In the genomic region with DNA sequence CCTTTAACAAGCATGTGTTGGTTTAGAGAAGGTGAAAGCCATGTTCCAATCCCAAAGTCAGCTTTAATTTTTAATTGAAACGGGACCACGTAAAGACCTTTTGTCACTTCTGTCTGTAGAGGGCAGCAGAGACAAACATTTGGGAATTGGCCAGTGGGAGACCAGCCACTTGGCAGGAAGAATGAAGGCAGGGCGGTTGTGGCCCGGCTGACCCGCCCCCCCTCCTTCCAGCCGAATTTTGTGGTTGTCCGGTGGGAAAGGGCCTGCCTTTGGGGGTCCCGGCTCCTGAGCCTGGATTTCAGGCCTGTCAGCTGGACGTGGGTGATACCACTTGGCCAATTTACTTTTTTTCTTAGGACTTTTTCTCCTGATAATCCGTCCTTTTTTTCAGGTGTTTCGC, we compare ENCODE assay signal across 8 mouse cellular contexts. TPM values are rescaled to one million over a fixed set of nuclear protein-coding genes. Genes with fewer than 3 reads are reported as not detected.
A peak's percentile ranks its signal among the peaks of the same experiment; 100 is the strongest.
DNase-seq lines count a peak whose midpoint lies in the region; ATAC-seq lines count a peak whose summit lies in the region.

No protein-coding gene starts in this region.

- ATAC-seq in limb, embryonic 12.5 days (ENCODE audit: insufficient number of reproducible peaks, insufficient read depth, low FRiP score, low TSS enrichment, low read depth) = peak; percentile 68
- peak; percentile 67; the same call in 1 of the 2 replicates for ATAC-seq in midbrain, embryonic 13.5 days

- no peaks in the 10 kb centered on the region for H3K4me1 ChIP-seq in limb, embryonic 12.5 days (replicated peaks)
- H3K4me1 ChIP-seq in midbrain, embryonic 13.5 days (replicated peaks) = peaks cover 3% of the 10 kb centered on the region; the same call in 1 of the 2 replicates

- peak overlapping the region; percentile 60 for H3K4me2 ChIP-seq in limb, embryonic 12.5 days
- H3K4me2 ChIP-seq in midbrain, embryonic 13.5 days (replicated peaks) = peak overlapping the region; percentile 60

- H3K36me3 ChIP-seq in limb, embryonic 12.5 days = no peaks in the 10 kb centered on the region
- H3K36me3 ChIP-seq in midbrain, embryonic 13.5 days = no peaks in the 10 kb centered on the region

- H3K9me3 ChIP-seq in limb, embryonic 12.5 days = no peaks in the 10 kb centered on the region
- H3K9me3 ChIP-seq in midbrain, embryonic 13.5 days = no peaks in the 10 kb centered on the region

- peak; percentile 25 to 57 for DNase-seq in urinary bladder, adult 18-20 months (ENCODE audit: low spot score in 2 of 2)
- DNase-seq in urinary bladder, postnatal 10 days (ENCODE audit: low spot score) = no peak
- peak; percentile 89 to 90 for DNase-seq in cerebellum, postnatal 14 days
- peak; percentile 75 for DNase-seq in gastrocnemius, postnatal 10 days
- peak; percentile 87 for DNase-seq in hindlimb bud, embryonic 11.5 days (ENCODE audit: extremely low spot score, low read depth, low spot score)
- DNase-seq in spleen, postnatal 36 days (ENCODE audit: low spot score in 2 of 2) = peak; percentile 56 to 71

- no peak overlapping the region for H3K27ac ChIP-seq in limb, embryonic 12.5 days
- H3K27ac ChIP-seq in midbrain, embryonic 13.5 days = no peak overlapping the region

- 13% methylated on average over 11 of the region's 11 CpGs for WGBS in limb, embryonic 12.5 days
- WGBS in midbrain, embryonic 13.5 days = 8% methylated on average over 11 of the region's 11 CpGs

- H3K4me3 ChIP-seq in limb, embryonic 12.5 days (replicated peaks) = peak overlapping the region; percentile 31
- peak overlapping the region; percentile 31 for H3K4me3 ChIP-seq in midbrain, embryonic 13.5 days (replicated peaks)

- no peak overlapping the region for H3K9ac ChIP-seq in limb, embryonic 12.5 days (replicated peaks)
- no peak overlapping the region for H3K9ac ChIP-seq in midbrain, embryonic 13.5 days (replicated peaks)

- no peaks in the 10 kb centered on the region for H3K27me3 ChIP-seq in limb, embryonic 12.5 days
- no peaks in the 10 kb centered on the region for H3K27me3 ChIP-seq in midbrain, embryonic 13.5 days

RNA-seq across cellular contexts. Expression of gene Khdc4, which starts 8.2 kb away (rescaled TPM):
- total RNA-seq in gastrocnemius, postnatal 10 days (2021) = 10 to 100 TPM; 20.5 to 35.5 TPM
- 127 and 128 TPM in 2 replicates for polyA plus RNA-seq in limb, embryonic 12.5 days (2016; fragmentation: Nextera tagmentation; extraction: Ambion mirVana)
- polyA plus RNA-seq in midbrain, embryonic 13.5 days (2015; fragmentation: Nextera tagmentation; extraction: Ambion mirVana) = 102 and 105 TPM in 2 replicates

RNA-seq across cellular contexts. Expression of gene Rxfp4, which starts 24.5 kb away (rescaled TPM):
- not detected for total RNA-seq in gastrocnemius, postnatal 10 days (2021)
- not detected in 2 replicates for polyA plus RNA-seq in limb, embryonic 12.5 days (2016; fragmentation: Nextera tagmentation; extraction: Ambion mirVana)
- not detected in 2 replicates for polyA plus RNA-seq in midbrain, embryonic 13.5 days (2015; fragmentation: Nextera tagmentation; extraction: Ambion mirVana)

RNA-seq across cellular contexts. Expression of gene Rit1, which starts 39.2 kb away (rescaled TPM):
- total RNA-seq in gastrocnemius, postnatal 10 days (2021) = 10 to 100 TPM; 21.9 to 23.6 TPM
- 39.7 and 41.2 TPM in 2 replicates for polyA plus RNA-seq in limb, embryonic 12.5 days (2016; fragmentation: Nextera tagmentation; extraction: Ambion mirVana)
- 51.1 and 52.1 TPM in 2 replicates for polyA plus RNA-seq in midbrain, embryonic 13.5 days (2015; fragmentation: Nextera tagmentation; extraction: Ambion mirVana)
